Comparison of ENCODE assay signal across 20 mouse cellular contexts in genomic region chr3:79906250-79907045, GRCm38 (mm10). TPM values are rescaled to one million over a fixed set of nuclear protein-coding genes. Genes with fewer than 3 reads are reported as not detected.
DNase-seq lines count a peak whose midpoint lies in the region; ATAC-seq and TF ChIP-seq lines count a peak whose summit lies in the region.
"Had no signal": no experiment of that assay in that cellular context is flagged by ENCODE, and none has a peak within 500 bp of the region (broad histone marks: within the 10 kb centered on the region; RNA-seq: fewer than 3 reads in every experiment).

No protein-coding gene starts in this region.

- no peak overlapping the region for H3K9ac ChIP-seq in liver, embryonic 12.5 days
- H3K9ac ChIP-seq in MEL (ENCODE audit: control insufficient read depth, low read depth, low read length, poor library complexity, severe bottlenecking): peak overlapping the region; percentile 53
- no peak overlapping the region for H3K9ac ChIP-seq in heart, postnatal 0 days (replicated peaks; ENCODE audit: low read depth, low read length)
- no peak overlapping the region for H3K9ac ChIP-seq in neural tube, embryonic 15.5 days (replicated peaks)
- H3K9ac ChIP-seq: embryonic facial prominence, embryonic 15.5 days; hindbrain, embryonic 14.5 days; intestine, embryonic 15.5 days; kidney, embryonic 15.5 days; liver, embryonic 13.5 days had no signal

- TF ChIP-seq CTCF in MEL (IDR thresholded peaks at IDR 0.05 in 2 of 3, conservative IDR thresholded peaks at IDR 0.05 in 1 of 3; ENCODE audit: control insufficient read depth in 1 of 3, insufficient read depth in 1 of 3, low read depth in 2 of 3, low read length in 3 of 3, poor library complexity in 1 of 3, severe bottlenecking in 1 of 3): no peak
- no peak for TF ChIP-seq CTCF in heart, postnatal 0 days (IDR thresholded peaks at IDR 0.05; ENCODE audit: low read depth)

- TF ChIP-seq RAD21 in MEL (IDR thresholded peaks at IDR 0.05; ENCODE audit: low read depth, low read length): no peak

- ATAC-seq in liver, embryonic 12.5 days: no peak
- peak; percentile 26; the same call in 1 of the 2 replicates for ATAC-seq in heart, postnatal 0 days (ENCODE audit: insufficient read depth, low read depth)
- no peak for ATAC-seq in neural tube, embryonic 15.5 days (ENCODE audit: low FRiP score)
- ATAC-seq: intestine, embryonic 15.5 days; midbrain, embryonic 16.5 days had no signal

- peaks cover 5% of the 10 kb centered on the region; the same call in 1 of the 2 replicates for H3K36me3 ChIP-seq in heart, embryonic 10.5 days
- no peaks in the 10 kb centered on the region for H3K36me3 ChIP-seq in liver, embryonic 12.5 days
- H3K36me3 ChIP-seq in MEL (ENCODE audit: control insufficient read depth in 1 of 2, insufficient read depth in 2 of 2, low read length in 2 of 2): peaks cover 0 to 53% of the 10 kb centered on the region in 2 experiments; a peak in 2 of 4 replicates
- peaks cover 33% of the 10 kb centered on the region for H3K36me3 ChIP-seq in heart, postnatal 0 days (replicated peaks; ENCODE audit: control insufficient read depth, insufficient read depth, low read length)
- H3K36me3 ChIP-seq in neural tube, embryonic 15.5 days: no peaks in the 10 kb centered on the region
- H3K36me3 ChIP-seq: embryonic facial prominence, embryonic 15.5 days; intestine, embryonic 15.5 days; kidney, embryonic 15.5 days; liver, embryonic 13.5 days had no signal

- TF ChIP-seq POLR2A in MEL (IDR thresholded peaks at IDR 0.05; ENCODE audit: control insufficient read depth in 1 of 2, insufficient read depth in 1 of 2, low read depth in 1 of 2, low read length in 2 of 2, poor library complexity in 1 of 2): no peak

- no peak overlapping the region for H3K4me3 ChIP-seq in heart, embryonic 10.5 days
- no peak overlapping the region for H3K4me3 ChIP-seq in liver, embryonic 12.5 days
- peak overlapping the region; percentile 30 to 41 for H3K4me3 ChIP-seq in MEL (ENCODE audit: control insufficient read depth in 1 of 2, insufficient read depth in 1 of 2, low read depth in 2 of 2, low read length in 2 of 2)
- H3K4me3 ChIP-seq in heart, postnatal 0 days (ENCODE audit: low read depth, low read length): no peak overlapping the region
- H3K4me3 ChIP-seq in neural tube, embryonic 15.5 days (replicated peaks): no peak overlapping the region
- H3K4me3 ChIP-seq: embryonic facial prominence, embryonic 15.5 days; intestine, embryonic 15.5 days; kidney, embryonic 15.5 days; liver, embryonic 13.5 days had no signal

- H3K27ac ChIP-seq in heart, embryonic 10.5 days: peak overlapping the region; percentile 67; the same call in 1 of the 2 replicates
- no peak overlapping the region for H3K27ac ChIP-seq in liver, embryonic 12.5 days
- H3K27ac ChIP-seq in MEL (ENCODE audit: control insufficient read depth, low read depth, low read length): peak overlapping the region; percentile 89
- peak overlapping the region; percentile 66 for H3K27ac ChIP-seq in heart, postnatal 0 days (ENCODE audit: low read depth)
- H3K27ac ChIP-seq in neural tube, embryonic 15.5 days (replicated peaks): no peak overlapping the region
- H3K27ac ChIP-seq: embryonic facial prominence, embryonic 15.5 days; hindbrain, embryonic 14.5 days; intestine, embryonic 15.5 days; kidney, embryonic 15.5 days; liver, embryonic 13.5 days had no signal

- H3K4me2 ChIP-seq in liver, embryonic 12.5 days: peak overlapping the region; percentile 17; the same call in 1 of the 2 replicates
- no peak overlapping the region for H3K4me2 ChIP-seq in heart, postnatal 0 days (ENCODE audit: low read depth, low read length)
- no peak overlapping the region for H3K4me2 ChIP-seq in neural tube, embryonic 15.5 days
- H3K4me2 ChIP-seq: embryonic facial prominence, embryonic 15.5 days; hindbrain, embryonic 14.5 days; intestine, embryonic 15.5 days; kidney, embryonic 15.5 days; liver, embryonic 13.5 days had no signal

- no peaks in the 10 kb centered on the region for H3K9me3 ChIP-seq in heart, embryonic 10.5 days
- H3K9me3 ChIP-seq in liver, embryonic 12.5 days (replicated peaks): no peaks in the 10 kb centered on the region
- no peaks in the 10 kb centered on the region for H3K9me3 ChIP-seq in MEL (replicated peaks; ENCODE audit: insufficient read depth, low read length)
- no peaks in the 10 kb centered on the region for H3K9me3 ChIP-seq in heart, postnatal 0 days (replicated peaks; ENCODE audit: control insufficient read depth, low read length)
- H3K9me3 ChIP-seq in neural tube, embryonic 15.5 days (replicated peaks): no peaks in the 10 kb centered on the region
- H3K9me3 ChIP-seq: embryonic facial prominence, embryonic 15.5 days; intestine, embryonic 15.5 days; kidney, embryonic 15.5 days; liver, embryonic 13.5 days had no signal

- TF ChIP-seq EP300 in MEL (IDR thresholded peaks at IDR 0.05; ENCODE audit: low read depth in 1 of 2, low read length in 2 of 2): peak; percentile 31 to 39; a peak in 2 of 4 replicates
- no peak for TF ChIP-seq EP300 in heart, postnatal 0 days (IDR thresholded peaks at IDR 0.05; ENCODE audit: low read depth)

- H3K27me3 ChIP-seq in heart, embryonic 10.5 days (ENCODE audit: insufficient read depth, poor library complexity, severe bottlenecking): no peaks in the 10 kb centered on the region
- no peaks in the 10 kb centered on the region for H3K27me3 ChIP-seq in liver, embryonic 12.5 days (replicated peaks)
- H3K27me3 ChIP-seq in MEL (ENCODE audit: control insufficient read depth in 1 of 2, insufficient read depth in 2 of 2, low read length in 2 of 2): no peaks in the 10 kb centered on the region
- H3K27me3 ChIP-seq in heart, postnatal 0 days (ENCODE audit: control insufficient read depth, insufficient read depth, low read length): no peaks in the 10 kb centered on the region
- H3K27me3 ChIP-seq in neural tube, embryonic 15.5 days (replicated peaks): no peaks in the 10 kb centered on the region
- H3K27me3 ChIP-seq: embryonic facial prominence, embryonic 15.5 days; intestine, embryonic 15.5 days; kidney, embryonic 15.5 days; liver, embryonic 13.5 days had no signal

- H3K79me2 ChIP-seq in MEL (ENCODE audit: control insufficient read depth, insufficient read depth, low read length, poor library complexity): no peaks in the 10 kb centered on the region; the same call in 1 of the 2 replicates

- peaks cover 27% of the 10 kb centered on the region for H3K4me1 ChIP-seq in heart, embryonic 10.5 days
- H3K4me1 ChIP-seq in liver, embryonic 12.5 days: peaks cover 24% of the 10 kb centered on the region
- peaks cover 38 to 39% of the 10 kb centered on the region in 2 experiments for H3K4me1 ChIP-seq in MEL (ENCODE audit: control insufficient read depth in 1 of 2, insufficient read depth in 2 of 2, low read length in 2 of 2)
- H3K4me1 ChIP-seq in heart, postnatal 0 days (ENCODE audit: control insufficient read depth, insufficient read depth): peaks cover 45% of the 10 kb centered on the region
- H3K4me1 ChIP-seq in neural tube, embryonic 15.5 days: peaks cover 8% of the 10 kb centered on the region
- H3K4me1 ChIP-seq: embryonic facial prominence, embryonic 15.5 days; intestine, embryonic 15.5 days had no signal

- no peak for DNase-seq in heart, embryonic 10.5 days (ENCODE audit: low spot score)
- no peak for DNase-seq in heart, adult 8-10 months (ENCODE audit: low spot score)
- no peak for DNase-seq in liver
- peak; percentile 68 for DNase-seq in MEL (ENCODE audit: low read depth, low spot score)
- DNase-seq in heart, postnatal 0 days (ENCODE audit: low spot score): no peak
- no peak for DNase-seq in layer of hippocampus, postnatal 36 days
- DNase-seq: B cell, adult 2 months; cerebellum, adult 9-10 months; gastrocnemius, postnatal 14 days; left cerebral cortex, postnatal 4 days; right cerebral cortex, adult 18-20 months had no signal

- WGBS in heart, embryonic 10.5 days: 52% methylated on average over 5 of the region's 5 CpGs
- WGBS in liver, embryonic 12.5 days (ENCODE audit: insufficient replicate concordance): 32% methylated on average over 5 of the region's 5 CpGs
- WGBS in heart, postnatal 0 days: 43% methylated on average over 5 of the region's 5 CpGs
- 84% methylated on average over 5 of the region's 5 CpGs for WGBS in neural tube, embryonic 15.5 days

TF ChIP-seq in MEL, 35 proteins besides CTCF, POLR2A, EP300 and RAD21 (continues in another document):
- no peak for TF ChIP-seq ZKSCAN1 (IDR thresholded peaks at IDR 0.05; ENCODE audit: low read depth, low read length)
- peak; percentile 25 for TF ChIP-seq SIN3A (IDR thresholded peaks at IDR 0.05; ENCODE audit: low read length)
- TF ChIP-seq SMC3 (IDR thresholded peaks at IDR 0.05; ENCODE audit: low read depth, low read length): no peak
- TF ChIP-seq MYC (IDR thresholded peaks at IDR 0.05; ENCODE audit: low read depth, low read length): 0 out of 2 replicates have a peak, but pooled peaks have one; percentile 19
- 0 out of 2 replicates have a peak, but pooled peaks have one; percentile 18 for TF ChIP-seq TCF12 (IDR thresholded peaks at IDR 0.05; ENCODE audit: low read depth, low read length)

RNA-seq across cellular contexts. Expression of gene Fam198b, which starts 22.1 kb away (rescaled TPM):
- 30.6 and 44.7 TPM in 2 replicates for polyA plus RNA-seq in heart, embryonic 10.5 days (2016; fragmentation: Nextera tagmentation; extraction: Ambion mirVana)
- total RNA-seq in heart, adult 8-10 months (2022): 10 to 100 TPM in 3 of 4 experiments, 1 to 10 TPM in 1; 10.0 to 15.6 (median 15.2) TPM
- 3.9 and 4.2 TPM in 2 replicates for polyA plus RNA-seq in liver, embryonic 12.5 days (2016; fragmentation: Nextera tagmentation; extraction: Ambion mirVana)
- total RNA-seq in MEL (2012; rRNA removed): 1.5 and 4.9 TPM in 2 replicates
- 1 to 10 TPM in 1 of 2 experiments, not detected in 1; 3.1 TPM for polyA plus RNA-seq in MEL (2012; ENCODE audit: insufficient read depth in 1 of 2, insufficient read length in 2 of 2, low read depth in 1 of 2, low replicate concordance in 2 of 2, missing spikeins in 1 of 2)
- 110 and 114 TPM in 2 replicates for total RNA-seq in heart, postnatal 0 days (2014; rRNA removed; ENCODE audit: low replicate concordance)
- polyA plus RNA-seq in heart, postnatal 0 days (2015; fragmentation: Nextera tagmentation; extraction: Ambion mirVana): 45.7 and 51.9 TPM in 2 replicates
- polyA plus RNA-seq in neural tube, embryonic 15.5 days (2015; fragmentation: Nextera tagmentation; extraction: Ambion mirVana): 5.2 and 8.9 TPM in 2 replicates
- total RNA-seq in layer of hippocampus, postnatal 36 days (2021): 1 to 10 TPM; 5.1 to 7.0 TPM

RNA-seq across cellular contexts. Expression of gene Tmem144, which starts 53.9 kb away (rescaled TPM):
- polyA plus RNA-seq in heart, embryonic 10.5 days (2016; fragmentation: Nextera tagmentation; extraction: Ambion mirVana): 7.9 and 11.4 TPM in 2 replicates
- 10 to 100 TPM; 14.9 to 20.3 (median 16.1) TPM for total RNA-seq in heart, adult 8-10 months (2022)
- polyA plus RNA-seq in liver, embryonic 12.5 days (2016; fragmentation: Nextera tagmentation; extraction: Ambion mirVana): 2.2 and 2.5 TPM in 2 replicates
- 0.04 and 0.07 TPM in 2 replicates for total RNA-seq in MEL (2012; rRNA removed)
- under 1 TPM in 1 of 2 experiments, not detected in 1; 0.25 TPM for polyA plus RNA-seq in MEL (2012; ENCODE audit: insufficient read depth in 1 of 2, insufficient read length in 2 of 2, low read depth in 1 of 2, low replicate concordance in 2 of 2, missing spikeins in 1 of 2)
- total RNA-seq in heart, postnatal 0 days (2014; rRNA removed; ENCODE audit: low replicate concordance): 7.9 and 15.1 TPM in 2 replicates
- polyA plus RNA-seq in heart, postnatal 0 days (2015; fragmentation: Nextera tagmentation; extraction: Ambion mirVana): 11.3 and 12.2 TPM in 2 replicates
- polyA plus RNA-seq in neural tube, embryonic 15.5 days (2015; fragmentation: Nextera tagmentation; extraction: Ambion mirVana): 1.5 and 1.7 TPM in 2 replicates
- 10 to 100 TPM; 15.7 to 16.5 TPM for total RNA-seq in layer of hippocampus, postnatal 36 days (2021)
- total RNA-seq: megakaryocyte-erythroid progenitor cell, adult 5-6 weeks had no signal

Comparison
In these comparisons a context has a peak if more than half of its experiments do, and no peak if none do; other contexts are left out.
1. H3K27ac ChIP-seq: peak in heart, embryonic 10.5 days (single experiment), MEL (single experiment) and heart, postnatal 0 days (single experiment); none in liver, embryonic 12.5 days (single experiment) and neural tube, embryonic 15.5 days (single experiment).
2. H3K4me3 ChIP-seq: peak in MEL (2 of 2); none in heart, embryonic 10.5 days (single experiment), liver, embryonic 12.5 days (single experiment), heart, postnatal 0 days (single experiment) and neural tube, embryonic 15.5 days (single experiment).